Mouse (Mus musculus): ENCODE measurements around the gene Adamts18. TPM values are rescaled to one million over a fixed set of nuclear protein-coding genes. Genes with fewer than 3 reads are reported as not detected.

Gene Adamts18
- polyA plus RNA-seq, 1 experiment from 2014 or later: 1.5 TPM

GRCm38 (mm10) chr8:113666714-113667432 is 181.7 kb downstream of the Adamts18 start:
- ATAC-seq (ENCODE audit: low FRiP score, low read depth): no peak
- H3K9me3 ChIP-seq: no peaks in the 10 kb centered on the region
- no peak overlapping the region for H3K4me3 ChIP-seq
- no peak overlapping the region for H3K9ac ChIP-seq
- no peak overlapping the region for H3K4me2 ChIP-seq (replicated peaks)
- H3K4me1 ChIP-seq: peaks cover 5% of the 10 kb centered on the region; the same call in 1 of the 2 replicates
- WGBS: 55% methylated on average over 16 of the region's 16 CpGs
- H3K27ac ChIP-seq: no peak overlapping the region
- H3K36me3 ChIP-seq: no peaks in the 10 kb centered on the region
- H3K27me3 ChIP-seq (replicated peaks): no peaks in the 10 kb centered on the region

- H3K27me3 ChIP-seq (replicated peaks): no peaks in the 10 kb centered on the region
- peaks cover 5% of the 10 kb centered on the region; the same call in 1 of the 2 replicates for H3K4me1 ChIP-seq
- WGBS: 84% methylated on average over 8 of the region's 8 CpGs
- no peaks in the 10 kb centered on the region for H3K36me3 ChIP-seq
- no peaks in the 10 kb centered on the region for H3K9me3 ChIP-seq
- no peak overlapping the region for H3K4me3 ChIP-seq
- no peak overlapping the region for H3K4me2 ChIP-seq (replicated peaks)
- ATAC-seq (ENCODE audit: low FRiP score, low read depth): no peak
- no peak overlapping the region for H3K9ac ChIP-seq
- no peak overlapping the region for H3K27ac ChIP-seq
These were observed 182.6 kb downstream of the Adamts18 start for GRCm38 (mm10) chr8:113665951-113666350.

- peak; percentile 75 for ATAC-seq (ENCODE audit: low FRiP score, low read depth)
- Histone ChIP-seq H3K27me3 (replicated peaks) (no peaks in the 10 kb centered on the region), H3K4me3 (no peak overlapping the region), H3K4me1 (peaks cover 5% of the 10 kb centered on the region; the same call in 1 of the 2 replicates), H3K9ac (no peak overlapping the region), H3K36me3 (no peaks in the 10 kb centered on the region), H3K4me2 (replicated peaks) (no peak overlapping the region), H3K9me3 (no peaks in the 10 kb centered on the region), H3K27ac (no peak overlapping the region)
- 50% methylated on average over 4 of the region's 4 CpGs for WGBS
These were observed 183.5 kb downstream of the Adamts18 start for GRCm38 (mm10) chr8:113665036-113665435.

- peak; percentile 91 for ATAC-seq (ENCODE audit: low FRiP score, low read depth)
- WGBS: 14% methylated on average over 2 of the region's 2 CpGs
- Histone ChIP-seq H3K4me2 (replicated peaks) (no peak overlapping the region), H3K9ac (no peak overlapping the region), H3K4me1 (peaks cover 5% of the 10 kb centered on the region; the same call in 1 of the 2 replicates), H3K4me3 (no peak overlapping the region), H3K27ac (no peak overlapping the region), H3K9me3 (no peaks in the 10 kb centered on the region), H3K36me3 (no peaks in the 10 kb centered on the region), H3K27me3 (replicated peaks) (no peaks in the 10 kb centered on the region)
These were observed 184.0 kb downstream of the Adamts18 start for GRCm38 (mm10) chr8:113664544-113664943.

GRCm38 (mm10) chr8:113660128-113660527 is 188.4 kb downstream of the Adamts18 start:
- 82% methylated on average over 1 of the region's 1 CpGs for WGBS
- Histone ChIP-seq H3K9ac (no peak overlapping the region), H3K4me2 (replicated peaks) (no peak overlapping the region), H3K9me3 (no peaks in the 10 kb centered on the region), H3K4me1 (peaks cover 2% of the 10 kb centered on the region; the same call in 1 of the 2 replicates), H3K27ac (no peak overlapping the region), H3K27me3 (replicated peaks) (no peaks in the 10 kb centered on the region), H3K4me3 (no peak overlapping the region), H3K36me3 (no peaks in the 10 kb centered on the region)
- no peak for ATAC-seq (ENCODE audit: low FRiP score, low read depth)

- no peak for ATAC-seq (ENCODE audit: low FRiP score, low read depth)
- H3K4me2 ChIP-seq (replicated peaks): no peak overlapping the region
These were observed 191.7 kb downstream of the Adamts18 start for GRCm38 (mm10) chr8:113656681-113657298.

GRCm38 (mm10) chr8:113656154-113656553 is 192.4 kb downstream of the Adamts18 start:
- ATAC-seq (ENCODE audit: low FRiP score, low read depth): no peak
- no peaks in the 10 kb centered on the region for H3K4me1 ChIP-seq
- WGBS: 92% methylated on average over 5 of the region's 5 CpGs

More at GRCm38 (mm10) chr8:113656681-113657298, 191.7 kb downstream of the Adamts18 start:
- H3K4me1 ChIP-seq: no peaks in the 10 kb centered on the region
- no peak overlapping the region for H3K4me3 ChIP-seq
- no peak overlapping the region for H3K9ac ChIP-seq
- no peaks in the 10 kb centered on the region for H3K36me3 ChIP-seq
- 79% methylated on average over 11 of the region's 11 CpGs for WGBS
- H3K9me3 ChIP-seq: no peaks in the 10 kb centered on the region
- no peak overlapping the region for H3K27ac ChIP-seq
- H3K27me3 ChIP-seq (replicated peaks): no peaks in the 10 kb centered on the region

GRCm38 (mm10) chr8:113653151-113653550 is 195.4 kb downstream of the Adamts18 start:
- Histone ChIP-seq H3K9ac (no peak overlapping the region), H3K27me3 (replicated peaks) (no peaks in the 10 kb centered on the region), H3K4me3 (no peak overlapping the region), H3K9me3 (no peaks in the 10 kb centered on the region), H3K4me1 (no peaks in the 10 kb centered on the region), H3K4me2 (replicated peaks) (no peak overlapping the region), H3K27ac (no peak overlapping the region), H3K36me3 (no peaks in the 10 kb centered on the region)
- 63% methylated on average over 4 of the region's 4 CpGs for WGBS
- no peak for ATAC-seq (ENCODE audit: low FRiP score, low read depth)

More at GRCm38 (mm10) chr8:113656154-113656553, 192.4 kb downstream of the Adamts18 start:
- H3K4me2 ChIP-seq (replicated peaks): no peak overlapping the region
- H3K9me3 ChIP-seq: no peaks in the 10 kb centered on the region
- no peaks in the 10 kb centered on the region for H3K27me3 ChIP-seq (replicated peaks)
- H3K4me3 ChIP-seq: no peak overlapping the region
- H3K27ac ChIP-seq: no peak overlapping the region
- no peaks in the 10 kb centered on the region for H3K36me3 ChIP-seq
- H3K9ac ChIP-seq: no peak overlapping the region

- no peak for ATAC-seq (ENCODE audit: low FRiP score, low read depth)
- no peaks in the 10 kb centered on the region for H3K36me3 ChIP-seq
- H3K27ac ChIP-seq: no peak overlapping the region
- H3K27me3 ChIP-seq (replicated peaks): no peaks in the 10 kb centered on the region
- H3K4me3 ChIP-seq: no peak overlapping the region
- WGBS: 85% methylated on average over 12 of the region's 12 CpGs
- H3K9me3 ChIP-seq: no peaks in the 10 kb centered on the region
- no peak overlapping the region for H3K4me2 ChIP-seq (replicated peaks)
- H3K9ac ChIP-seq: no peak overlapping the region
- no peaks in the 10 kb centered on the region for H3K4me1 ChIP-seq
These were observed 196.1 kb downstream of the Adamts18 start for GRCm38 (mm10) chr8:113652450-113652849.

Other genes starting within 250 kb of the Adamts18 start
- 10.8 and 12.1 TPM in 2 replicates for gene Mon1b, start 213.2 kb downstream of the Adamts18 start, polyA plus RNA-seq (2016; fragmentation: Nextera tagmentation; extraction: Ambion mirVana)
- not detected in 2 replicates for gene Syce1l, start 205.5 kb downstream of the Adamts18 start, polyA plus RNA-seq (2016; fragmentation: Nextera tagmentation; extraction: Ambion mirVana)

All from neural tube, embryonic 12.5 days (tissue).